In genomic region chr14:99323376-99323775, GRCm38 (mm10) we compare ENCODE assay signal across 32 mouse cellular contexts. TPM values are rescaled to one million over a fixed set of nuclear protein-coding genes. Genes with fewer than 3 reads are reported as not detected.
"Had no signal": no experiment of that assay in that cellular context is flagged by ENCODE, and none has a peak within 500 bp of the region (broad histone marks: within the 10 kb centered on the region; RNA-seq: fewer than 3 reads in every experiment).

No protein-coding gene starts in this region.

- H3K9ac ChIP-seq: heart, embryonic 12.5 days; heart, embryonic 13.5 days; heart, embryonic 15.5 days; hindbrain, embryonic 12.5 days; hindbrain, embryonic 13.5 days; hindbrain, embryonic 14.5 days; hindbrain, embryonic 15.5 days; intestine, embryonic 15.5 days had no signal

- H3K36me3 ChIP-seq: heart, embryonic 12.5 days; heart, embryonic 13.5 days; heart, embryonic 15.5 days; hindbrain, embryonic 10.5 days; hindbrain, embryonic 12.5 days; hindbrain, embryonic 13.5 days; hindbrain, embryonic 15.5 days; intestine, embryonic 15.5 days had no signal

- H3K27ac ChIP-seq: heart, embryonic 13.5 days; heart, embryonic 15.5 days; hindbrain, embryonic 10.5 days; hindbrain, embryonic 12.5 days; hindbrain, embryonic 13.5 days; hindbrain, embryonic 14.5 days; hindbrain, embryonic 15.5 days; hindbrain, postnatal 0 days; intestine, embryonic 15.5 days; kidney, postnatal 0 days; layer of hippocampus, adult 2 months; left cerebral cortex, adult 2 months had no signal

- DNase-seq: heart, postnatal 10 days; heart, postnatal 14 days; heart, postnatal 36 days; heart, postnatal 4 days; kidney, adult 11 months; kidney, adult 18-20 months; kidney, adult 2 months; kidney, adult 8-10 months; kidney, adult 9 months; kidney, postnatal 10 days; kidney, postnatal 14 days; kidney, postnatal 36 days; kidney, postnatal 4 days; layer of hippocampus, adult 9-11 months; layer of hippocampus, postnatal 36 days had no signal

- H3K4me2 ChIP-seq: heart, embryonic 12.5 days; heart, embryonic 13.5 days; heart, embryonic 15.5 days; hindbrain, embryonic 12.5 days; hindbrain, embryonic 13.5 days; hindbrain, embryonic 14.5 days; hindbrain, embryonic 15.5 days; intestine, embryonic 15.5 days had no signal

- ATAC-seq: hindbrain, embryonic 16.5 days; hindbrain, postnatal 0 days; inflammation-experienced regulatory T-cells, adult 6 months; intestine, embryonic 15.5 days; intestine, embryonic 16.5 days; intestine, postnatal 0 days had no signal

- H3K4me1 ChIP-seq: heart, embryonic 12.5 days; heart, embryonic 13.5 days; heart, embryonic 15.5 days; hindbrain, embryonic 10.5 days; hindbrain, embryonic 12.5 days; hindbrain, embryonic 13.5 days; hindbrain, embryonic 15.5 days; intestine, embryonic 15.5 days had no signal

- H3K4me3 ChIP-seq: heart, embryonic 12.5 days; heart, embryonic 13.5 days; heart, embryonic 15.5 days; hindbrain, embryonic 10.5 days; hindbrain, embryonic 12.5 days; hindbrain, embryonic 13.5 days; hindbrain, embryonic 15.5 days; intestine, embryonic 15.5 days; layer of hippocampus, adult 2 months; left cerebral cortex, adult 2 months had no signal

- H3K27me3 ChIP-seq: heart, embryonic 12.5 days; heart, embryonic 13.5 days; heart, embryonic 15.5 days; hindbrain, embryonic 12.5 days; hindbrain, embryonic 13.5 days; hindbrain, embryonic 15.5 days; intestine, embryonic 15.5 days had no signal

- H3K9me3 ChIP-seq: heart, embryonic 12.5 days; heart, embryonic 13.5 days; heart, embryonic 15.5 days; hindbrain, embryonic 10.5 days; hindbrain, embryonic 12.5 days; hindbrain, embryonic 13.5 days; hindbrain, embryonic 15.5 days; intestine, embryonic 15.5 days had no signal

RNA-seq across cellular contexts. Expression of gene Klf5, which starts 24.9 kb away (rescaled TPM):
- polyA plus RNA-seq: inflammation-experienced regulatory T-cells, adult 6 months had no signal
